ENCODE assay signal across 12 mouse cellular contexts in the genomic region with DNA sequence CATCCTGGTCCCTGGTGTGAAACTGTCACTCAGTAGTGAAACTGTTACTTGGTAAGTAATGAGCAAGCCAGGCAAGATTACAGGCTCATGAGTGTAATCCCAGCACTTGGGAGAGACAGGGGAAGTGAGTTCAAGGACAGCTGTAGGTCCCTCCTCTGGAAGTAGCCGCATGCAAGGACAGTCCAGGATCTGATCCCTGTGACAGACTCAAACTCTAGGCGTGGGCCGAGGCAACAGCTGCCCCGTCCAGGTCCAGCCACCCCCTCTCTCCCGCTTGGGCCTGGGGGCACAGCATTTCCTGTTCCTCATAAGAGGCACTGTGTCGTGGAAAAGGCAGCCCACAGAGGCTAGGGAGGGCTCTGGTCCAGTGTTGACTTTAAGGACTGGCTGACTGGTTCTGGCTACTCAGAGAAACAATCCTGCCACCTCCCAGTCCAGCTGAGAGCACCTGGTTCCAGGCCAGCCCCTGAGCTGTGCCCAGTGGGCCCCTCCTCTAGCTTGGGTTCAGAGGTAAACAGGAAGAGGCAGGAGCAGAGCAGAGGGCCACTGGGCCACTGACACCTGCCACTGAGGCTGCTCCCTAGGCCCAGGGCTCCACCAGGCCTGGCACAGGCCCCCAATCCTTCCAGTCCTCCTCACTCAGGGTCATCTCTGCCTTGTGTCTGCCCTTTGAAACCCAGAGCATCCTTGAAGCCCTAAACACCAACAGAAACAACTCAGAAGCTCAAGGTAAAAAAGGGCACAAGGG. TPM values are rescaled to one million over a fixed set of nuclear protein-coding genes. Genes with fewer than 3 reads are reported as not detected.
DNase-seq lines count a peak whose midpoint lies in the region; ATAC-seq lines count a peak whose summit lies in the region.
"Had no signal": no experiment of that assay in that cellular context is flagged by ENCODE, and none has a peak within 500 bp of the region (broad histone marks: within the 10 kb centered on the region; RNA-seq: fewer than 3 reads in every experiment).

No protein-coding gene starts in this region.

- 81% methylated on average over 6 of the region's 6 CpGs for WGBS in hindbrain, embryonic 13.5 days
- WGBS in hindbrain, embryonic 16.5 days: 92% methylated on average over 6 of the region's 6 CpGs
- 68% methylated on average over 6 of the region's 6 CpGs for WGBS in liver, embryonic 13.5 days (ENCODE audit: insufficient replicate concordance)
- 91% methylated on average over 6 of the region's 6 CpGs for WGBS in forebrain, embryonic 16.5 days

- H3K27me3 ChIP-seq in hindbrain, embryonic 13.5 days: no peaks in the 10 kb centered on the region
- H3K27me3 ChIP-seq in hindbrain, embryonic 16.5 days (replicated peaks; ENCODE audit: control insufficient read depth, insufficient read depth, low read length): no peaks in the 10 kb centered on the region
- H3K27me3 ChIP-seq in liver, embryonic 13.5 days: no peaks in the 10 kb centered on the region
- H3K27me3 ChIP-seq in forebrain, embryonic 16.5 days (replicated peaks; ENCODE audit: control insufficient read depth, insufficient read depth, low read length): no peaks in the 10 kb centered on the region

- peak; percentile 55 for DNase-seq in ovary, adult 18-20 months (ENCODE audit: low spot score)
- DNase-seq in ovary, postnatal 14 days (ENCODE audit: low spot score): no peak
- peak; percentile 48 to 60 for DNase-seq in adrenal gland, postnatal 36 days
- no peak for DNase-seq in liver, embryonic 13.5 days
- no peak for DNase-seq in thymus, postnatal 25 days
- DNase-seq: cerebellum, adult 11 months; lung, postnatal 14 days; midbrain, embryonic 14.5 days had no signal

- no peak overlapping the region for H3K4me2 ChIP-seq in hindbrain, embryonic 13.5 days
- H3K4me2 ChIP-seq in hindbrain, embryonic 16.5 days (ENCODE audit: low read length): no peak overlapping the region
- no peak overlapping the region for H3K4me2 ChIP-seq in liver, embryonic 13.5 days
- H3K4me2 ChIP-seq in forebrain, embryonic 16.5 days (ENCODE audit: low read length): no peak overlapping the region

- 0 out of 2 replicates have a peak overlapping the region, but pooled peaks have one; percentile 24 for H3K9ac ChIP-seq in hindbrain, embryonic 13.5 days
- H3K9ac ChIP-seq in hindbrain, embryonic 16.5 days (ENCODE audit: low read depth, low read length): no peak overlapping the region
- no peak overlapping the region for H3K9ac ChIP-seq in liver, embryonic 13.5 days
- H3K9ac ChIP-seq in forebrain, embryonic 16.5 days (replicated peaks; ENCODE audit: low read depth, low read length): no peak overlapping the region

- 0 out of 2 replicates have a peak, but pooled peaks cover under 1% of the 10 kb centered on the region for H3K4me1 ChIP-seq in hindbrain, embryonic 13.5 days (replicated peaks)
- no peaks in the 10 kb centered on the region for H3K4me1 ChIP-seq in hindbrain, embryonic 16.5 days (ENCODE audit: control insufficient read depth, insufficient read depth, low read depth, low read length)
- H3K4me1 ChIP-seq in liver, embryonic 13.5 days (replicated peaks): peaks cover 39% of the 10 kb centered on the region
- no peaks in the 10 kb centered on the region for H3K4me1 ChIP-seq in forebrain, embryonic 16.5 days (replicated peaks; ENCODE audit: control insufficient read depth, insufficient read depth, low read length)

- H3K36me3 ChIP-seq in hindbrain, embryonic 13.5 days: peaks cover 64% of the 10 kb centered on the region
- peaks cover 23% of the 10 kb centered on the region for H3K36me3 ChIP-seq in hindbrain, embryonic 16.5 days (ENCODE audit: control insufficient read depth, insufficient read depth, low read length)
- peaks cover 82% of the 10 kb centered on the region for H3K36me3 ChIP-seq in liver, embryonic 13.5 days
- peaks cover 18% of the 10 kb centered on the region for H3K36me3 ChIP-seq in forebrain, embryonic 16.5 days (ENCODE audit: control insufficient read depth, insufficient read depth)

- no peak overlapping the region for H3K4me3 ChIP-seq in hindbrain, embryonic 13.5 days
- H3K4me3 ChIP-seq in hindbrain, embryonic 16.5 days (ENCODE audit: low read length): no peak overlapping the region
- H3K4me3 ChIP-seq in liver, embryonic 13.5 days (replicated peaks): no peak overlapping the region
- H3K4me3 ChIP-seq in forebrain, embryonic 16.5 days (replicated peaks; ENCODE audit: low read length): no peak overlapping the region
- H3K4me3 ChIP-seq: heart, embryonic 10.5 days had no signal

- H3K9me3 ChIP-seq in hindbrain, embryonic 13.5 days: 0 out of 2 replicates have a peak, but pooled peaks cover 3% of the 10 kb centered on the region
- peaks cover 3% of the 10 kb centered on the region for H3K9me3 ChIP-seq in hindbrain, embryonic 16.5 days (ENCODE audit: control insufficient read depth, low read length)
- no peaks in the 10 kb centered on the region for H3K9me3 ChIP-seq in liver, embryonic 13.5 days (replicated peaks)
- no peaks in the 10 kb centered on the region for H3K9me3 ChIP-seq in forebrain, embryonic 16.5 days (ENCODE audit: control insufficient read depth, low read length)
- H3K9me3 ChIP-seq: heart, embryonic 10.5 days had no signal

- no peak overlapping the region for H3K27ac ChIP-seq in hindbrain, embryonic 13.5 days
- no peak overlapping the region for H3K27ac ChIP-seq in hindbrain, embryonic 16.5 days (ENCODE audit: low read depth, low read length)
- H3K27ac ChIP-seq in liver, embryonic 13.5 days: peak overlapping the region; percentile 27; the same call in 1 of the 2 replicates
- H3K27ac ChIP-seq in forebrain, embryonic 16.5 days (ENCODE audit: low read length): no peak overlapping the region
- H3K27ac ChIP-seq: heart, embryonic 10.5 days had no signal

- ATAC-seq in hindbrain, embryonic 13.5 days (ENCODE audit: low FRiP score): no peak
- no peak for ATAC-seq in hindbrain, embryonic 16.5 days
- ATAC-seq in liver, embryonic 13.5 days (ENCODE audit: low read depth): no peak
- ATAC-seq in forebrain, embryonic 16.5 days: no peak

RNA-seq across cellular contexts. Expression of a gene that starts 6.7 kb away (rescaled TPM):
- 144 and 146 TPM in 2 replicates for polyA plus RNA-seq in hindbrain, embryonic 13.5 days (2015; fragmentation: Nextera tagmentation; extraction: Ambion mirVana)
- 122 and 134 TPM in 2 replicates for polyA plus RNA-seq in hindbrain, embryonic 16.5 days (2015; fragmentation: Nextera tagmentation; extraction: Ambion mirVana)
- 100 to 1,000 TPM; 106 to 108 TPM for total RNA-seq in adrenal gland, postnatal 36 days (2021)
- 65.0 and 69.6 TPM in 2 replicates for polyA plus RNA-seq in liver, embryonic 13.5 days (2015; fragmentation: Nextera tagmentation; extraction: Ambion mirVana)
- polyA plus RNA-seq in forebrain, embryonic 16.5 days (2015; fragmentation: Nextera tagmentation; extraction: Ambion mirVana): 154 and 160 TPM in 2 replicates

RNA-seq across cellular contexts. Expression of a gene that starts 16.5 kb away (rescaled TPM):
- 117 and 134 TPM in 2 replicates for polyA plus RNA-seq in hindbrain, embryonic 13.5 days (2015; fragmentation: Nextera tagmentation; extraction: Ambion mirVana)
- 130 and 163 TPM in 2 replicates for polyA plus RNA-seq in hindbrain, embryonic 16.5 days (2015; fragmentation: Nextera tagmentation; extraction: Ambion mirVana)
- total RNA-seq in adrenal gland, postnatal 36 days (2021): 100 to 1,000 TPM; 319 to 365 TPM
- 110 and 147 TPM in 2 replicates for polyA plus RNA-seq in liver, embryonic 13.5 days (2015; fragmentation: Nextera tagmentation; extraction: Ambion mirVana)
- polyA plus RNA-seq in forebrain, embryonic 16.5 days (2015; fragmentation: Nextera tagmentation; extraction: Ambion mirVana): 92.1 and 112 TPM in 2 replicates

RNA-seq across cellular contexts. Expression of a gene that starts 33.2 kb away (rescaled TPM):
- polyA plus RNA-seq in hindbrain, embryonic 13.5 days (2015; fragmentation: Nextera tagmentation; extraction: Ambion mirVana): 72.7 and 74.8 TPM in 2 replicates
- polyA plus RNA-seq in hindbrain, embryonic 16.5 days (2015; fragmentation: Nextera tagmentation; extraction: Ambion mirVana): 78.2 and 93.9 TPM in 2 replicates
- 100 to 1,000 TPM; 108 to 127 TPM for total RNA-seq in adrenal gland, postnatal 36 days (2021)
- polyA plus RNA-seq in liver, embryonic 13.5 days (2015; fragmentation: Nextera tagmentation; extraction: Ambion mirVana): 35.6 and 40.9 TPM in 2 replicates
- 85.1 and 90.8 TPM in 2 replicates for polyA plus RNA-seq in forebrain, embryonic 16.5 days (2015; fragmentation: Nextera tagmentation; extraction: Ambion mirVana)

Comparison
In these comparisons a context has a peak if more than half of its experiments do, and no peak if none do; other contexts are left out.
1. DNase-seq: peak in ovary, adult 18-20 months (single experiment) and adrenal gland, postnatal 36 days (2 of 2); none in ovary, postnatal 14 days (single experiment), liver, embryonic 13.5 days (single experiment) and thymus, postnatal 25 days (single experiment).